Mouse (Mus musculus) kidney, postnatal 14 days (tissue): ENCODE measurements around the gene Dus2.
A peak's percentile ranks its signal among the peaks of the same experiment; 100 is the strongest.
"Not testable (repeated sequence)": the region's sequence is repeated elsewhere in the genome, so short reads cannot be mapped to it uniquely, and the experiment has no call there.

Source experiments
- DNase-seq: peaks from one replicate; pipeline ENCODE4 v3.0.0; 2022; ENCODE audit warnings: mixed read lengths

Dus2 gene

DNA sequence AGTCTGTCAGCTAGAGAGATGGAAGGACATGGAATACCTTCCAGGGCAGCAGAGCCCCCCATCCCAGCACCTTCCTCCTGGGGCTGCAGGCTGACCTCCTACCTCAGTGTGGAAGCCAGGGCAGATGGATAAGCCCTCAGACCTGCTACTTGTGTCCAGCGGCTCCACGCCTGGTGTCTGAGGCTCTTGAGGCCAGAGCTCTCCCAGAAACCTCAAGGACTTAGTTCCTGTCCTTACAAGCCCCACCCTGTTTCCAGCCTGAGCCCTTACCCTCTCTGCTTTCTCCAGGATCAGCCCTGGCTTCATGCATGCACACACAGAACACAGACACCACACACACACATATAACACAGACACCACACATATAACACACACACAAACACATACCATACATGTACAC lies 409 bp downstream of the Dus2 start:
- no peak for DNase-seq

DNA sequence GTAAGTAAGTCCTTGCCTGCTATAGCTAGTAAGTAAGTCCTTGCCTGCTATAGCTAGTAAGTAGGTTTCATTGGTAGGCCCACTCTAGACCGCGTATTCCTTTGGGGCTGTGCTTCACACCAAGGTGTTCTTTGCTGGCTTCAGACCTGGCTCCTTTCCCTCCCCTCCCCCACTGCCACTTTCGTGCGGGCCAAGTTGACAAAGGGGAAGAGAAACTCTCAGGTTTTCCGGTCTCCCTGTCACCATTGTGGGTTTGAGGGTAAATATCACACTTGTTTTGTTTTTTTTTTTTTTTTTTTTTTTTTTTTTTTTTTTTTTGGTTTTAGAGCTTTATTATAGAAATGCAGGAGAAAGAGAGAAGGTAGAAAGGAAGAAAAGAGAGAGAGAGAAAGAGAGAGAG lies 1.4 kb downstream of the Dus2 start:
- DNase-seq, result no peak

DNA sequence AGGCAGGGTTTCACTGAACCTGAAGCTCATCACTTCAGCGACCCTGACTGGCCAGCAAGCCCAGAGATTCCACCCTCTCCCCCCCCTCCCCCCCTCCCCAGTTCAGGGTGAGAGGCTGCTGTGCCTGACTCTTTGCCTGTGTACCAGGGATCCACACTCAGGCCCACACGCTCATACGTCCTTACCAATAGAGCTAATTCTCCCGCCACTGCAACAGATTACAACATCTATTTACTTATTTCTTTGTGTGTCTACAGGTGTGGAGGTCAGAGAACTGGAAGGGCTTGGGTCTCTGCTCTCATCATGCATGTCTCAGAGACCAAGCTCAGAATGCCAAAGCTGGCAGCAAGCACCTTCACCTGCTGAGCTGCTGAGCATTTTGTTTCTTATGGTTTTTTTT lies 2.1 kb downstream of the Dus2 start:
- no peak for DNase-seq

DNA sequence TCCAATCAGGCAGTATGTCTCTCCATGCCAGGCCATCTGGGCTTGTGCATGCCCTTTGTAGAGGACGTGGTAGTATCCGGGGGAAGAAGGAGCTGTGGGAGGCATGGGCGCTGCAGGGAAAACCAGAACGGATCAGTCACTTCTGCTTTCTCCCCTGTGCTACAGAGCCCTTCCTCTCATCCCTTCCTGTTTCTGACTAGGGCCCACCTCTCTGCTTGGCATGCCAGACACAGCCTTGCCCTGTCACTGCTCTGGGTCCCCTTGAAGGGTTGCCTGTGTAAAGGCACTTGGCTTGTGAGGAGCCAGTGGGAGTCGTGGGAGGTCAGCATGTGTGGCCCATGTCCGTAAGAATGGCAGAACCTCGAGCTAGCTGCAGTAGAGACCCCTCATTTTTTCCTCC lies 5.2 kb downstream of the Dus2 start:
- no peak for DNase-seq

DNA sequence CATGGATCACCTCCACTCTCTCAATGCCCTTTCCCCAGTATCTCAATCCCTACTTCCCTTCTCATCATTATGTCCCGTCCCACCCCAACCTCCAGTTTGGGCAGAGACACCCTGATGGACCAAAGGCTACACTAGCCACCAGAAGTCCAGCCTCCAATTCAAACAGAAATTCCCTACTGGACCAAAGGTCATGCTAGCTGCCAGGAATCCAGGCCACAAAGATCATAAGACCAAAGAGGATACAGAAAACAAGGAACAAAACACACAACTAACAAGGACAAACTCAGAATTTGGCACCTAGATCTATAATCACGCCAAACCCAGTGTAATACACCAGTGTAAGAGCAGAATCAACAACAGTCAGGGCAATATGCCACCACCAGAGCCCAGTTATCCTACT lies 7.8 kb downstream of the Dus2 start:
- DNase-seq, result peak; percentile 25

DNA sequence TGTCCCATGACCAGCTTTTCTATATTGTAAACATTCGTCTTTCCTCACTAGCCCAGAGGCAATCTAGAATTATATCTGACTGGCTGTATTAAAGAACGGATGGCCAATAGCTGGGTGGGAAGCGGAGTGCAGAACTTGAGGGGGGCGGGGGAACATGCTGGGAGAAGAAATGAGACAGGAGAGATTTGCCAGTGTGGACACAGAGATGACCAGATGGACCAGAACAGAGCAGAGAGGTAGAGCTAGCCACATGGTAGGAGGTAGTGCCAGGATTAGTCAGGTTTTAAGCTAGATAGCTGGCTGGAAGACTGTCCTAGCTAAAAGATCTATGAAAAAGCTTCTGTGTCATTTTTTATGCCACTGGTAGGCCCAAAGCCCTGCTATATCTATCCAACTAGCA lies 10.8 kb downstream of the Dus2 start:
- DNase-seq, result no peak

DNA sequence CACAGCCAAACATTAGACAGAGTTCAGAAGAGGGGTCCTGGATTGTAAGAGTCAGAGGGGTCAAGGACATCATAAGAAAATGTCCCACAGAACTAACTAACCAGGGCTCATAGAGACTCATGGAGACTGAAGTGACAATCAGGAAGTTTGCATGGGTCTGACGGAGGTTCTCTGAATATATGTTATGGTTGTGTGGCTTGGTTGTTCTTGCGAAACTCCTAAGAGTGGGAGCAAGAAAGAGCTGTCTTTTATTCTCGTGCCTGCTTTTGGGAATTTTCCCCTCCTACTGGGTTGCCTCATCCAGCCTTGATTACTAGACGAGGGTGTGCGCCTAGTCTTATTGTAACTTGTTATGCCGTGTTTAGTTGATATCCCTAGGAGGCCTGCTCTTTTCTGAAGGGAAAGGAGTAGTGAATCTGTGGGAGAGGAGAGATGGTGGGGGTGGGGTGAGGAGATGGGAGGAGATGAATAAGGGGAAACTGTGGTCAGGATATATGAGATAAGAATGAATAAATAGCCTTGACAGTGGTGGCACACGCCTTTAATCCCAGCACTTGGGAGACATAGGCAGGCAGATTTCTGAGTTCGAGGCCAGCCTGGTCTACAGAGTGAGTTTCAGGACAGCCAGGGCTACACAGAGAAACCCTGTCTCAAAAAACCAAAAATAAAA lies 13.5 kb downstream of the Dus2 start:
- DNase-seq, result no peak

DNA sequence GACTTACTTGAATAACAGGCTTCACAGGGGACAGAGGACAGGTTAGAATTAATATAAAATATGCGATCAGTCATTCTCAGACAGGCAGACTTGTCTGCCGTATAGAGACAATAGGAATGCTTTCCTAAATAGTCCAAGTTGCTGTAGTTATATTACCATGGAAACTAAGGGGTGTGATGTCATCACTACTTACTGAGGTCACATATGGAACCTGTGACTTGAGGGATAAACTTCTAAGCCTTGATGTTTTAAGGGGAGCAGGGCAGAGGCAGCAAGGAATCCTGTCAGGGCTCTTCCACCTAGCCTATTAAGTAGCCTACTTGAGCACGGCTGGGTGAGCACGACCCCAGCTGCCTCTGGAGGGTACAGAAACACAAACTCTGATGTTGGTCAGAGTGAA lies 14.7 kb downstream of the Dus2 start, which contains the start of gene Dpep2nb:
Gene Dpep2nb (minus strand): TSS at position 101 of the 400 bp plus-strand sequence.
- no peak for DNase-seq

DNA sequence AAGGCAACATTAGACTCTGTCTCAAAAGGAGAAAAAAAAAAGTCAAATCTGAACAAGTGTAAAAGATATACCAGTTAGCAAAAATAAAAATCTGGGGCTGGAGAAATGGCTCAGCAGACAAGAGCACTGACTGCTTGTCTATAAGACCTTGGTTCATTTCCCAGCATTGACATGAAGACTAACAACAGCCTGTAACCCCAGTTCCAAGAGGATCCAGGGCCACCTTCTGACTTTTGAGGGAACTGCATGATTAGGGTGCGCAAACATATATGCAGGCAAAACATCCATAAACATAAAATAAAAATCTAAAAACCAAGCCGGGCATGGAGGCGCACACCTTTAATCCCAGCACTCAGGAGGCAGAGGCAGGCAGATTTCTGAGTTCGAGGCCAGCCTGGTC lies 15.3 kb downstream of the Dus2 start:
- DNase-seq, result no peak

DNA sequence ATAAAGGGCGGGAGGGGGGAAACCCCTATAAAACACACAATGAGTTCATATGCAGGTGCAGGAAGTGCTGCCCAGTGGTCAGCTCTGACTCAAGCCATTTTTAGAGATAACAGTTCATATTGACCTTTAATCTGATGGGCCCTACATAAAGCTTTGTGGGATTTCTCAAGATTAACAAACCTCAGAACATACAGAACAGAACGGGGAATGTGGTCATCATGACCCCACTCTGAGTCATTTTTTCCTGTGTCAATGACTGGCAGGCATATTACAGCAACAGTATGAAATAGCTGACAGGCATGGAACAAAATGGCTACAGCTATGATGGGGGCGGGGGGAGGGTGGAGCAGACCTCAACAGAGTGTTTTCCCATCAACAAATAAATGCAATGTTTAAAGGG lies 16.0 kb downstream of the Dus2 start:
- no peak for DNase-seq

DNA sequence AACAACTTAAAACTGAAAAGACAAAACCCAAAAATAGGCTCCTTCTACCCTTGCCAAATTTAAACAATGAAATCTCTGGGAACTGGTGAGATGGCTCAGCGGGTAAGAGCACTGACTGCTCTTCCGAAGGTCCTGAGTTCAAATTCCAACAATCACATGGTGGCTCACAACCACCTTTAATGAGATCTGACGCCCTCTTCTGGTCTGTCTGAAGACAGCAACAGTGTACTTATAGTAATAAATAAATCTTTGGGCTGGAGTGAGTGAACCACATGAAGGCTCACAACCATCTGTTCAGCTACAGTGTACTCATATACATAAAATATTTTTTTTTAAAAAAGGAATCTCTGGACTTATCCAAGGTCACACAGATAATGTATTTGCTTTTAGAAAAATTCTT lies 16.8 kb downstream of the Dus2 start:
- not testable (repeated sequence) for DNase-seq

DNA sequence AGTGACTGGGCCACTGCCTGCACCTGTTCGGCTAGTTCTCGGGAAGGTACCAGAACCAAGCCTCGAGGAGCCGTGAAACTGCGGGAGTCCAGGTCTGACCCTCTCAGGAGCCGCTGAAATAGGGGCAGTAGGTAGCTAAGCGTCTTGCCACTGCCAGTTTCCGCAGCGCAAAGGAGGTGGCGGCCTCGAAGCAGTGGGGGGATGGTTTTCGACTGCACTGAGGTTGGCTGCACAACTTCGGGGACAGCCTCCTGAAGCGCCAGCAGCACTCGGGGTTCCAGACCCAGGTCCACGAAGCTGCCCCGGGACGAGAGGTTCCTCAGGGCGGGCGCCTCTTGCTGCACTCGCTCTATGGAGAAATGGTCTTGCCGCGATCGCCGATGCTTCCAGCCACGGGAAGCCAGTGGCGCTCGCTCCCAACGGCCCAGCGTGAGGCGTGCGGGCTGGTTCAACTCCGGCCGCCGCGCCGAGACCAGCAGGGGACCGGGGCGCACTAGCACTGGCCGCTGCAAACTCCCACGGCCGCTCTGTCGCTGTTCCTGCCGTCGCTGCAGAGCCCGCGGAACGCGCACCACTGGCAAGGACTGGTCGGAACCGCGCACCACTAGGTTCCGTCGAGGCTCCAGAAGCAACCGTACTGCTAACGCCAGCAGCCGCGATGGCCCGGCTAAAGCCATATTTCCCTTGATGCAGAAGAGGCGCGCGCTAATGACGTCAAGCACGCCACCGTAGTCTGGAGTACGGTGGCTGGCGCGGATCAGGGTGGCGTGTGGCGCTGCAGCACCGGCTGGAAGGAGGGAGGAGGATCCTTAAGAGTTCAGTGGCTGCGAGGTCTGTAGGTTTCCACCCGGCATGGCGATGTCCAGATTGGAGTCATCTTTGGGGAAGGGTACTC lies 19.9 kb downstream of the Dus2 start:
- DNase-seq, result peak; percentile 95

DNA sequence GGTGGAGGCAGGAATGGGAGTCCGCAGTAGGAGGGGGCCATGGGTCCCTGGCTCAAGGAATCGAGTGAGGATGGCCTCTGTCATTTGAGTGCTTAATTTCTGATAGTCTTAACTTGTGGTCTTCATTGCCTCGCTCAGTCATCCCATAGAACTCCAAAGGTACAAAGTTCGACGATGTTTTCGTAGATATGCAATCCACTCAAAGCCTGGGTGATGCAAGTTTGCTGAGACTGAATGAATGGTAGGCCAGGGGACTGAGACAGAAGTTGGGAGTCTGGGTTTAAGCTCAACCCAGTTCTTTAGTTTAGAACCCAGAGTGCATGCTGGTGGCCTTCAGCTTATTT lies 20.5 kb downstream of the Dus2 start, which contains the start of gene Ddx28:
Gene Ddx28 (minus strand): TSS at position 240 of the 344 bp plus-strand sequence.
- no peak for DNase-seq

DNA sequence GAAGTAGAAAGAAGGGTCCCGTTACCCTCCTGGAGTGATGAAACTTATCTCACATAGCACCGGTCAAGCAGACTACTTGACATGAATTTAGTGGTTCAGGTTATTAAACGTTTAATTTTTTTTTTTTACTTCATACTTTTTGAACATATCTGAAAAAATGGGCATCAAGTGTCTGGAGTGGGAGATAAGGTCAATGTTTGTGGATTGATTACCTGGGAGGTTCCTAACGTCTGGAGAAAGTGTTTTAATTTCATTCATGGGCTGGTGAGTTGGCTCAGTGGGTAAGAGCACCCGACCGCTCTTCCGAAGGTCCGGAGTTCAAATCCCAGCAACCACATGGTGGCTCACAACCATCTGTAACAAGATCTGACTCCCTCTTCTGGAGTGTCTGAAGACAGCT lies 21.1 kb downstream of the Dus2 start:
- DNase-seq, result not testable (repeated sequence)

DNA sequence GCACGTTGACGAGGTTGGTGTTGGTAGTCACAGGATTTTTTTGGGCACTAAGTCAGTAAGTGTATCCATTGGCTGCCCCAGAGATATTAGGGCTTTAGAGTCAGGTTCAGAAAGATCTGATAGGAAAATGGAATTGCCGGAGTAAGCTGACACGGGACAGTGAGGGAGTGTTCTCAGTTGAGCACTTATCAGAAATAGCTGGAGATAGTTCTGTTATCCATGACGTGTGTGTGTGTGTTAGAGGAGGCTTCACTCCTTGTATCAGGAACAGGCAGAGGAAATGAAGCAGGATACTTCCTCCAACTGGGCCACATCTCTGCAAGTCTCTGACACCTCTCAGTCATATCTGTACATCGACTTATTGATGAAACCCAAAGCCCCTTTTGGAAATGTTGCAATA lies 25.1 kb downstream of the Dus2 start:
- no peak for DNase-seq

DNA sequence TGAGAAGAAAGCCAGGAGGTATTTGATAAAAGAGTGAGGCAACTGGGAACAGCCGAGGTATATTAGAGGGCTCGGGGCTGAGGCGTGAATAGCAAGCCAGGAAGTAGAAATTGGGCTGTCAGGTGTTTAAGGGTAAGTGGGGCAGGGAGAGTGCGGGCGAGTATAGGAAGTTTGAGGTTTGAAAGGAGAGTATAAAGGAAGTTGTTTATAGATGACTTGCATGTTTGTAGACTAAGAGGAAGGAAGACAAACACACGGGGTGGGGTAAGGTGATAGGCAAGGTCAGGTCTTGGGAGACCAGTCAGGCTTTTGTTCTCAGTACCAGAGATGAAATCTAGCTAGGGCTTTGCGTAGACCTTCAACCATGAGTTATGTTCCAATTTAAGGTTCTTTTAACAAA lies 26.0 kb downstream of the Dus2 start:
- DNase-seq, result no peak

DNA sequence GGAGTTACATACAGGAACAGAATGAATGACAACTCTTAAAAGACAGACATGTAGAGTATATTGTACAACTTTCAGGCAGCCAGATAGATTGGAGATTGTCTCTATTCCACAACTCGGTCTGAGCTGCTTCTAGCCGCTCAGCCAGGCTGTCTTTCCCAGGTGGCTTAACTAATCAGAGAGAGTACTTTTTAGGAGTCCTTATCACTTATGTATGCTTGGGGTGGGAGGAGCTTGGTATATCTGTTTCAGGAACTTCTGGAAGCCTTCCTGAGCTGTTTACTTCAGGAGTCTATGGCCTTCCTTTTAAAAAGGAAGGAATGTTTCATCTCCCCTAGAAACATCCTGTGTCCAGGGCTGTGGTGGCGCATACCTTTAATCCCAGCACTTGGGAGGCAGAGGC lies 26.9 kb downstream of the Dus2 start:
- no peak for DNase-seq

DNA sequence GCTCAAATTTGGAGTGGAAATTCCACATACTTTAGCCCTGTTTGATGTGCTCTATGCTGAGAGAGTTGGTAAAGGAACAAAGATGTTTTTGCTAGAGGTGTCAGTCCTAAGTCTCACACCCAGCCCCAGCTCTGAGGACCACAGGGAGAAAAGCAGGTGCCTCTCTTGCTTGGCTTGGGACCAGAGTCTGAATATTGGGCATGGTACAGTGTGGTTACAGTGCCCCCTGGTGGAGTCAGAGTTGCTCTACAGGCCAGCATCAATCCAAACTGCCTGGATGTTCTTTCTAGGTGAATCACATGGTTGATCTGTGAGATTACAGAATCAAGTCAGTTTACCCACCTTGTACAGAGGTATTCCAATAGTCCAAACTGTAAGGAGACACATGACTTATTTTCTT lies 31.3 kb downstream of the Dus2 start:
- DNase-seq, result peak; percentile 80

DNA sequence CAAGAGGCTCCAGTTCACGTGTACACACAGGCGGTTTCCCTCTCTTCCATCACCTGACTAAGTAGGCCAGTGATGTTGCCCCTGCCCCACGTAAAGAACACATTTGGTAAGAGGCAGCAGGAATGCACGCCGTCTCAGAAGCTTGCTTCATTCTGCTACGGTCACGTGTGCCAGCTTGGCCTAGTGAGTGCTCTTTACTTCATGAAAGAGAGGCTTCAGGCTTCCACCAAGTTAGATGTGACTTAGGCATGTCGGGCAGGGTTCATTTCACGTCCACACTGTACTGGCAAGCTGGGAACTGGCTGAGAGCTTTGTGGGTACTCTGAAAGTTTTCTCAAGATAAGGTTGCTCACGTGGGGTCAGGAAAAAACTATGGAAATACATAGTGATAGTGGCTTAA lies 47.6 kb downstream of the Dus2 start:
- no peak for DNase-seq

DNA sequence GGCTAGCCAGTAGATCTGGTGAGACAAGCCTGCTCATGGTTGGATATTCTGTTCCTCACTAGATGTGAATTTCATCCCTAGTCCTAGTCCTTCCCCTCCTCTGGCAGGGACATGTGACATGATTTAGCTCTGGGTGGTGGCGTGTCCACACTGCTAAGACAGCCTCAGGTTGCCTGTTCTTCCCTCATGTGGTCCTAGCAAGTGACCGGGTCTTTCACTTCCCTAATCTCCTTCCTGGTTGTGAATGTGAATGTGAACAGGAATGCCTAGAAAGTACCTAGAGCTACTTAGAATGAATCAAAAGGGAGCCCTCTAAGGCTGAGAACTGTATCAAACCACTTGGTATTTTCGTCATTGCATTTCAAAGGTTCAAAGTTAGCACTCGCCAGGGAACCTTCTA lies 48.5 kb downstream of the Dus2 start:
- DNase-seq, result no peak

DNA sequence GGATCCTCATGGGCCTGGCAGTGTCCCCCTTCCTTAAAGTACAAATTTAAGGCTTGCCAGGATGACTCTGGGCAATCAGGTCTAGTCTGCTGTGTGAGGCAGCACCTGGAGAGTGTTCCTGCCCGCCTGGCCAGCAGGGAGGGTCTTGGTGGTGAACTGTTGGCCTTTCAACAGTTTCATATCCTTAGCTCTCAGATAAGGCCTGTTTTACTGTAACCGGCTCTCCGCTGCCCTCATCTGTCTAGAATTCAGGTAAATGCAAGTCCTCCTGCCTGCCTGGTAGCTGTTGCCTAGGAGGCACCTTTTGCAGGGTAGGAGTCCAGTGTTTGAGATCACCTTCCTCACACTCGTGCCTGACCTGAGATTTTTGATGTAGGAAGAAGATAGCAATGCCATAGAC lies 49.1 kb downstream of the Dus2 start:
- DNase-seq, result no peak

DNA sequence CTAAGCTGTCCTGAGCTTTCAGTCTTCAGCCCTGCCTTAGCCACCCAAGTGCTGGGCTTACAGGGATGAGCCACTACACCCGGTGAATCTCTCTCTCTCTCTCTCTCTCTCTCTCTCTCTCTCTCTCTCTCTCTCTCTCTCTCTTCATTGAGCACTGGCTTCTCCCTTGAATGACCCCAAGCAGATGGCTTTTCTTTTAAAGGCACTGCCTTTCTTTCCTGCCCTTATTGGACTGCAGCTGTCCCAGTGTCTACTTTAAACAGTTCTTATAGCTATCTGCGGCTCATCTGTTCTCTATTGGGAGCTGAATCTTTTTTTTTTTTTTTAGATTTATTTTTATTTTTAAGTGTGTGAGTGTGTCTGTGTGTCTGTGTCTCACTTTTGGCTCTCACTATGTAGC lies 51.9 kb downstream of the Dus2 start:
- no peak for DNase-seq

DNA sequence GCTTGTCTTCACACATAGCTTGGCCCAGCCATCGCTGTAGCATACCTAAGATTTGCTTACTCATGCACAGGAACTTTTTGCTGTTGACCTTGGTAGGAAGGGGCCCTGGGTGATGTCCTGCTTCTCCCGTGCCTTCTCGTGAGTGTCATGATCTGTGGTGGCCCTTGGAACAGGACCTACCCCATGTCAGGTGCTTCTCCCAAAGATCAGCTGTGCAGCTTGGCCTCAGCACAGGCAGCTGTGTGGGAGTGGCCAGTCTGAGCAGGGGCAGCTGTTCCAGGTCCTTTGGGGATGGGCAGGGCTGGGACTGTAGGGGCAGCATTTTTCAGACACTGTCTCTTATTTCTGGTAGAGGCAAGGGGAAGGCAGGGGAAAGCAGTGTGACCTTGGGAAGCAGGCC lies 53.0 kb downstream of the Dus2 start:
- no peak for DNase-seq

DNA sequence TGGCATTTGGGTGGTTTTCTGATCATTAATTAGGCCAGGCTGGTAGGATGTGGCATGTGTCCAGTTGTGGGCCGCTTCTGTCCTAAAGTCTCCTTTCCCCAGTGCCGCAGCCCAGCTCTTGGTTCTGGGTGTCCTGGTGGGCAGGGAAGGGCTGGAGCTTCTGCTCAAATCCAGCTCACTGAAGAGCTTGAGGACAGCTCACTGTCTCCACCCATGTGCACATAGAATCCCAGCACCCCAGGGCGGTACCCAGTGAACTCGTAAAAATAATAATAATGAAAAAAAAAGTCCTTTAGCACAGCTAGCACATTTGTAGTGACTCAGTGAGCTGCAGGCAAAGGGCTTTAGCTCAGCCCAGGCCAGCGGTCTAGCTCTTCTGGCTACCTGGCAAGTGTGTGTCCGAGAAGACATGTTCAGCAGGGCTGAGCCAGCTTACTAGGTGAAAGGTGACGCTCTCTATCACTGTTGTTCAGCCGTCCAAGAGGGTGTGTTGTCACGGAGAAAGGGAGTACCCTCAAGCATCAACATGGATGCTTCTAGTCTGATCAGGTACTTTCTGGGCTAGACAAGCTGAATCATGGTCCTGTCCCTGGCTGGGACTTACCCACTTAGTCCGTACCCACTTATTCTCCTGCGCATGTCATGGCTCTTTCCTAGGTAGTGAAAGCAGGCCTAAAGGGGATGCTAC lies 55.9 kb downstream of the Dus2 start:
- no peak for DNase-seq
